Mouse (Mus musculus) lung, adult 2 months (tissue): ENCODE measurements around the gene Itpripl2. TPM values are rescaled to one million over a fixed set of nuclear protein-coding genes. Genes with fewer than 3 reads are reported as not detected.

Source experiments
- DNase-seq: peaks from one replicate; pipeline ENCODE4 v3.0.0; 2022
- H3K4me1 ChIP-seq: fragments of 200-500 bp; 2 replicates; pipeline ENCODE4 v1.6.1; 2011; ENCODE audit warnings: low read length; ENCODE audit not compliant: control insufficient read depth, insufficient read depth
- H3K4me3 ChIP-seq: fragments of 200-500 bp; replicated peaks from 2 replicates; pipeline ENCODE3; 2011; ENCODE audit warnings: low read depth, mild to moderate bottlenecking, control low read depth, low read length; ENCODE audit errors: extremely low read depth
- CTCF ChIP-seq: fragments of 200-500 bp; IDR thresholded peaks from 2 replicates; pipeline ENCODE4 v1.5.1; 2011; ENCODE audit warnings: mild to moderate bottlenecking, low read length, control low read depth; ENCODE audit not compliant: insufficient read depth
- POLR2A ChIP-seq: fragments of 200-500 bp; IDR thresholded peaks from 2 replicates; pipeline ENCODE4 v1.6.1; 2011; ENCODE audit warnings: low read depth, mild to moderate bottlenecking, control low read depth, low read length, borderline replicate concordance; ENCODE audit errors: extremely low read depth
- WGBS: fragments of 180-500 bp; shearing (Covaris S2); methylation state at CpG from one replicate; pipeline ENCODE4 v1.1.7; 2018; 5-methylcytosine and 5-hydroxymethylcytosine counted together
- polyA plus RNA-seq: library from polyadenylated mRNA; depleted of rRNA; stranded (reverse); fragments of >200 nt; gene quantifications from 2 replicates; pipeline ENCODE4 v1.2.3, GENCODE M21; 2012

Gene Itpripl2
- polyA plus RNA-seq, 1 experiment = 60.9 TPM

DNA sequence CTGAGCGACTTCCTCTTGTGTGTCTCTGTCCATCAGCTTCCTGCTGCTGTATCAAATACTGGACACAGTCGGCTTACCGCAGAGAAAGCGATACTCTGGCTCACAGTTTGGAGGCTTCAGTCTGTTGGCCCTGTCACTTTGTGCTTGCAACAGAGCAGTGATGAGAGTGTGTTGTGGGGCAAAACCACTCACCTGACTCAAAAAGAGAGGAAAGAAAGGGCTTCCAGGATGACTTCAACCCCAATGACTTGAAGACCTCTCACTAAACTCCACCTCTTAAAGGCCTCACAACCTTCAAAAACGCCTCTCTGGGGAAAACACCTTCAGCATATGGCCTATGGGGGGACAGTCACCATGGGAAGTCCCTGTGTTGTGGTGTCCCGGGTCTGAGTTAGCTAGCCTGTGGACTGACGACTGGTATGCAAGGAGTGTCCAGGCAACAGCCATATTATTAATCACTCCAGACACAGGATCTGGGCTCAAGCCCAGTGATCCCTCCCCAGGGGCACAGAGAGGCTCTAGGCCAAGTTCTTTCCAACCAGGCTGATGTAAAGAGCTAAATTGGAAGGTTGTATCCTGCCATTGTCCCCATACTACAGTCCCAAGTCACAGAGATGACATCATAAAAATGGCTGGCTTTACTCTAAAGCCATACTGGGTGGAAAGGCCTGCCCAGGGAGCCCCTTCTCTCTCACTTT, 16.6 kb downstream of the Itpripl2 start:
- DNase-seq = no peak
- WGBS = 75% methylated on average over 7 of the region's 7 CpGs
- H3K4me1 ChIP-seq = peaks cover 17% of the 10 kb centered on the region
- TF ChIP-seq POLR2A = no peak
- no peak overlapping the region for H3K4me3 ChIP-seq

DNA sequence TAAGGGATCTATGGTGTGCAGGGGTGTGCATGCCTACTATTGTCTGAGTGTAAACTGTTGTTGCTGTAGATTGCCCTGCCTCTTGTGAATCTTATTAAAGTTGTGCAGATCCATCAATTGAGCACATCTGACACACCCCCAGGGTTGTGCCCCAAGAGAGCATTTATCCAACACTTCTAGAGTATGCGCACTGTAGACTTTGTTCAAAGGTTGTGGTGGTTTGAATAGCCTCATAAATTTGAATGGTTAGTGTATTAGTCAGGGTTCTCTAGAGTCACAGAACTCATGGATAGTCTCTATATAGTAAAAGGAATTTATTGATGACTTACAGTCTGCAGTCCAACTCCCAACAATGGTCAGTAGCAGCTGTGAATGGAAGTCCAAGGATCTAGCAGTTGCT, 18.9 kb downstream of the Itpripl2 start:
- no peak for TF ChIP-seq POLR2A
- no peak for TF ChIP-seq CTCF
- Histone ChIP-seq H3K4me1 (peaks cover 18% of the 10 kb centered on the region), H3K4me3 (no peak overlapping the region)
- DNase-seq = no peak
- 68% methylated on average over 1 of the region's 1 CpGs for WGBS

- 75% methylated on average over 3 of the region's 3 CpGs for WGBS
Measured at GRCm38 (mm10) chr7:118468060-118468459, 23.7 kb downstream of the Itpripl2 start.

GRCm38 (mm10) chr7:118464432-118464831, 27.3 kb downstream of the Itpripl2 start:
- peaks cover 17% of the 10 kb centered on the region for H3K4me1 ChIP-seq
- H3K4me3 ChIP-seq = no peak overlapping the region
- no peak for DNase-seq
- TF ChIP-seq POLR2A = 0 out of 2 replicates have a peak, but pooled peaks have one; percentile 8
- no peak for TF ChIP-seq CTCF
- 19% methylated on average over 4 of the region's 4 CpGs for WGBS

More at GRCm38 (mm10) chr7:118468060-118468459, 23.7 kb downstream of the Itpripl2 start:
- TF ChIP-seq CTCF (no peak), POLR2A (no peak)
- Histone ChIP-seq H3K4me1 (peaks cover 19% of the 10 kb centered on the region), H3K4me3 (no peak overlapping the region)
- DNase-seq = no peak

DNA sequence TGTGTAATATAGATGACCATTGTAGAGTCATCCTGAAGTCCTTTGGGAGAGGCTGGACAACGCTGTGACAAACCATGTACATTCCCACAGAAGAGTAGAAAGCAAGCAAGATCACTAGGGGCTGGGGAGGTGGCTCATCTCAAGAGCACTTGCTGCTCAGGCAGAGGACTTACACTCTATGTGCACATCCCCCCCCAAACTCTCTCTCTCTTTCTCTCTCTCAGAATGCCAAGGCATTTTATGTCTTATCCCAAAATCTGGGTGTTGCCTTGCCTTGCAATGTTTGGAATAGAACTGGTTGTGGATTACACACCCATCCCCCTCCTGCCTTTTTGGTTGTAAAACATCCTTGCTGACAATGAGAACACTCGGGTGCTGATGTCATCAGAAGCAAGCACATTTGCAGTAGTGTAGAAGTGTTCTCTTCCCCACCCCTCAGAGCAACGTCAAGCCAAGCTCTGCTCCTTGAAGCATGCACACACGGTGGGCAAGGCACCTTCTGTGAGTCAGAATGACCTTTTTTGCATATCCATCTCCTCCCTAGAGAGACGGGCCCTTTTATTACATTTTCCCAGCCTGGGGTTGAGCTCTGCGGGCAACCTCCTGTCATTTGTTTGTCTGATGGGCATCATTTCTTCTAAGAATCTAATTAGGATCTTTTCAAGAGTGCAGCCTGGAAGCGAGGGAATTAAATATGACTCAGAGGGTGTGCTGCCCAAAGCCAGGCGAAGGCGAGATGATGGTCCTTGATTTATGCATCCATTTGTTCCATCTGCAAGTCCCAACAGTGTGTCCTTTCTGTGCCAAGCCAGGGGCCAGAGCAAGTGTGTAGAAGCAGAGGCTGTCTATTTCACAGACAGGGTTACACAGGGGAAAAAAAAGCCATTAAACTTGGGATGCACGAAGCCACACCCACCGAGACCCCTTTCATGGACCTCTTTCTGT, 28.7 kb downstream of the Itpripl2 start:
- Histone ChIP-seq H3K4me1 (peaks cover 17% of the 10 kb centered on the region), H3K4me3 (no peak overlapping the region)
- no peak for TF ChIP-seq POLR2A
- no peak for TF ChIP-seq CTCF
- no peak for DNase-seq
- 44% methylated on average over 11 of the region's 11 CpGs for WGBS

GRCm38 (mm10) chr7:118461400-118462136, 30.2 kb downstream of the Itpripl2 start:
- TF ChIP-seq CTCF (no peak), POLR2A (no peak)
- WGBS = 32% methylated on average over 16 of the region's 16 CpGs
- Histone ChIP-seq H3K4me1 (peaks cover 17% of the 10 kb centered on the region), H3K4me3 (no peak overlapping the region)
- DNase-seq = no peak

DNA sequence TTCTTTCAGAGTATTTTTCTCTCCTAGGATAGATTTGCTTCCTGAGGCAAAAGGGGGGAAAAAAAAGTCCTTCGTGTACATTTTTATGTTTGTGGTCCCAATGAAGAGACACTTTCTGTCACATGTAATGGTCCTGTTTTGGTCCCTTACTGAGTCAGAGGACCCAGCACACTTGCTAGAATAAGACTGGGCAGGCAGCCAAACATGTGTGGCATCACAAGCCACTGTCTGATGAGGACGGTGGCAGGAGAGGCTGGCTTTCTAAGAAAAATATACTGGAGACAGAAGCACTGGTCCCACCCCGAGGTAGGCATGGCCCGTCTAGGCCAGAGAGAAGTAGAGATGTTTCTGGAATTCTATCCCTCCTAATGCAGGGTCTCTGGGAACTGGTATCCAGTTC, 38.1 kb downstream of the Itpripl2 start:
- Histone ChIP-seq H3K4me3 (no peak overlapping the region), H3K4me1 (peaks cover 6% of the 10 kb centered on the region)
- 48% methylated on average over 4 of the region's 4 CpGs for WGBS
- TF ChIP-seq CTCF (no peak), POLR2A (no peak)
- no peak for DNase-seq

- no peak overlapping the region for H3K4me3 ChIP-seq
- no peak for TF ChIP-seq POLR2A
- no peak for TF ChIP-seq CTCF
- DNase-seq = no peak
- peaks cover 6% of the 10 kb centered on the region for H3K4me1 ChIP-seq
- 26% methylated on average over 2 of the region's 2 CpGs for WGBS
Measured at GRCm38 (mm10) chr7:118452940-118453339, 38.8 kb downstream of the Itpripl2 start.
